Mouse (Mus musculus) heart, embryonic 12.5 days (tissue): Measurements from ENCODE around the gene Ubap1. TPM values are rescaled to one million over a fixed set of nuclear protein-coding genes. Genes with fewer than 3 reads are reported as not detected.

Experiments
- ATAC-seq: fragments of 200-750 bp; cut with Nextera tagmentation; 2 replicates; pipeline ENCODE4 v1.8.0; 2017; ENCODE audit warnings: moderate TSS enrichment, moderate library complexity; ENCODE audit not compliant: insufficient number of reproducible peaks, low FRiP score
- H3K27ac ChIP-seq: fragments of 300-500 bp; sonication (generic); 2 replicates; pipeline ENCODE4 v1.5.1; 2016; ENCODE audit warnings: mild to moderate bottlenecking, moderate library complexity; ENCODE audit not compliant: poor library complexity, severe bottlenecking
- H3K27me3 ChIP-seq: fragments of 300-500 bp; sonication (generic); replicated peaks from 2 replicates; pipeline ENCODE4 v1.6.1; 2016; ENCODE audit warnings: mild to moderate bottlenecking, moderate library complexity
- H3K36me3 ChIP-seq: fragments of 300-500 bp; sonication (generic); 2 replicates; pipeline ENCODE4 v1.6.1; 2016; ENCODE audit warnings: mild to moderate bottlenecking, moderate library complexity
- H3K4me1 ChIP-seq: fragments of 300-500 bp; sonication (generic); replicated peaks from 2 replicates; pipeline ENCODE4 v1.6.1; 2016; ENCODE audit warnings: mild to moderate bottlenecking
- H3K4me2 ChIP-seq: fragments of 300-500 bp; sonication (generic); 2 replicates; pipeline ENCODE4 v1.6.1; 2016; ENCODE audit warnings: mild to moderate bottlenecking, moderate library complexity
- H3K4me3 ChIP-seq: fragments of 300-500 bp; sonication (generic); 2 replicates; pipeline ENCODE4 v1.5.1; 2016; ENCODE audit warnings: mild to moderate bottlenecking
- H3K9ac ChIP-seq: fragments of 300-500 bp; sonication (generic); 2 replicates; pipeline ENCODE4 v1.6.1; 2016; ENCODE audit warnings: mild to moderate bottlenecking, moderate library complexity
- H3K9me3 ChIP-seq: fragments of 300-500 bp; sonication (generic); replicated peaks from 2 replicates; pipeline ENCODE4 v1.6.1; 2016; ENCODE audit warnings: mild to moderate bottlenecking, moderate library complexity
- WGBS: fragments of 180-500 bp; shearing (Covaris S2); methylation state at CpG from one replicate; pipeline ENCODE4 v1.1.7; 2016; 5-methylcytosine and 5-hydroxymethylcytosine counted together
- polyA plus RNA-seq: library from polyadenylated mRNA; unstranded; fragments of >200 nt; fragmentation: Nextera tagmentation; extraction: Ambion mirVana; gene quantifications from 2 replicates; pipeline ENCODE4 v1.2.1, GENCODE M21; 2016

Ubap1 gene
- polyA plus RNA-seq = 53.3 and 55.9 TPM in 2 replicates

GRCm38 (mm10) chr4:41348584-41349198 is at the start of gene Ubap1:
Gene Ubap1, plus strand, starts transcription at chr4:41348996.
- Histone ChIP-seq H3K9me3 (no peaks in the 10 kb centered on the region), H3K4me3 (peak within 1 kb of the TSS; percentile 86), H3K4me2 (peak within 1 kb of the TSS; percentile 82), H3K36me3 (peaks cover 9% of the 10 kb centered on the region; the same call in 1 of the 2 replicates), H3K4me1 (peaks cover 20% of the 10 kb centered on the region), H3K27me3 (no peaks in the 10 kb centered on the region), H3K9ac (peak within 1 kb of the TSS; percentile 95), H3K27ac (peak within 1 kb of the TSS; percentile 97)
- peak; percentile 96 for ATAC-seq
- under 1% methylated on average over 31 of the region's 31 CpGs for WGBS

- H3K36me3 ChIP-seq = peaks cover 67% of the 10 kb centered on the region
- 86% methylated on average over 7 of the region's 7 CpGs for WGBS
These were observed 45.1 kb upstream of the Ubap1 start for GRCm38 (mm10) chr4:41303671-41304070.

GRCm38 (mm10) chr4:41304302-41304701 is 44.5 kb upstream of the Ubap1 start:
- H3K4me2 ChIP-seq = no peak overlapping the region
- WGBS = 51% methylated on average over 3 of the region's 3 CpGs
- H3K4me1 ChIP-seq = peaks cover 5% of the 10 kb centered on the region; the same call in 1 of the 2 replicates
- H3K9me3 ChIP-seq = no peaks in the 10 kb centered on the region
- H3K9ac ChIP-seq = no peak overlapping the region
- H3K27ac ChIP-seq = no peak overlapping the region; the same call in 1 of the 2 replicates
- ATAC-seq = no peak
- H3K36me3 ChIP-seq = peaks cover 68% of the 10 kb centered on the region
- H3K27me3 ChIP-seq = no peaks in the 10 kb centered on the region
- H3K4me3 ChIP-seq = no peak overlapping the region

More at GRCm38 (mm10) chr4:41303671-41304070, 45.1 kb upstream of the Ubap1 start:
- no peak for ATAC-seq
- Histone ChIP-seq H3K9me3 (no peaks in the 10 kb centered on the region), H3K27ac (no peak overlapping the region), H3K27me3 (no peaks in the 10 kb centered on the region), H3K4me3 (no peak overlapping the region), H3K4me1 (peaks cover 5% of the 10 kb centered on the region; the same call in 1 of the 2 replicates), H3K4me2 (no peak overlapping the region), H3K9ac (no peak overlapping the region)

GRCm38 (mm10) chr4:41307406-41307805 is 41.4 kb upstream of the Ubap1 start:
- Histone ChIP-seq H3K27ac (no peak overlapping the region), H3K36me3 (peaks cover 68% of the 10 kb centered on the region), H3K9ac (no peak overlapping the region), H3K27me3 (no peaks in the 10 kb centered on the region), H3K9me3 (no peaks in the 10 kb centered on the region), H3K4me3 (no peak overlapping the region), H3K4me1 (peaks cover 8% of the 10 kb centered on the region), H3K4me2 (no peak overlapping the region)
- ATAC-seq = no peak
- WGBS = 85% methylated on average over 6 of the region's 6 CpGs

- H3K27me3 ChIP-seq = no peaks in the 10 kb centered on the region
- ATAC-seq = no peak
These were observed 37.9 kb upstream of the Ubap1 start for GRCm38 (mm10) chr4:41310567-41311563.

GRCm38 (mm10) chr4:41313722-41314121 is 35.1 kb upstream of the Ubap1 start:
- WGBS = 14% methylated on average over 14 of the region's 14 CpGs
- peak overlapping the region; percentile 96 for H3K9ac ChIP-seq
- peak overlapping the region; percentile 94 for H3K4me2 ChIP-seq
- H3K4me3 ChIP-seq = peak overlapping the region; percentile 94
- H3K27ac ChIP-seq = peak overlapping the region; percentile 95
- H3K4me1 ChIP-seq = peaks cover 15% of the 10 kb centered on the region
- H3K9me3 ChIP-seq = no peaks in the 10 kb centered on the region
- H3K36me3 ChIP-seq = peaks cover 39% of the 10 kb centered on the region
- no peaks in the 10 kb centered on the region for H3K27me3 ChIP-seq
- ATAC-seq = 0 out of 2 replicates have a peak, but pooled peaks have one; percentile 5

More at GRCm38 (mm10) chr4:41310567-41311563, 37.9 kb upstream of the Ubap1 start:
- no peak overlapping the region for H3K27ac ChIP-seq
- H3K4me2 ChIP-seq = no peak overlapping the region
- WGBS = 90% methylated on average over 9 of the region's 9 CpGs
- no peak overlapping the region for H3K9ac ChIP-seq
- H3K36me3 ChIP-seq = peaks cover 53% of the 10 kb centered on the region
- H3K4me3 ChIP-seq = no peak overlapping the region
- H3K9me3 ChIP-seq = no peaks in the 10 kb centered on the region
- peaks cover 15% of the 10 kb centered on the region for H3K4me1 ChIP-seq

GRCm38 (mm10) chr4:41314141-41315129 is 34.4 kb upstream of the Ubap1 start, which contains the start of gene Dcaf12:
Gene Dcaf12, minus strand, starts transcription at chr4:41314889.
- Histone ChIP-seq H3K9me3 (no peaks in the 10 kb centered on the region), H3K4me1 (peaks cover 15% of the 10 kb centered on the region), H3K27ac (peak within 1 kb of the TSS; percentile 95), H3K36me3 (peaks cover 32% of the 10 kb centered on the region), H3K4me2 (peak within 1 kb of the TSS; percentile 94), H3K4me3 (peak within 1 kb of the TSS; percentile 94), H3K9ac (peak within 1 kb of the TSS; percentile 96), H3K27me3 (no peaks in the 10 kb centered on the region)
- peak; percentile 96 for ATAC-seq
- under 1% methylated on average over 70 of the region's 70 CpGs for WGBS

- Histone ChIP-seq H3K4me1 (peaks cover 15% of the 10 kb centered on the region), H3K4me2 (peak overlapping the region; percentile 94), H3K4me3 (peak overlapping the region; percentile 94), H3K9me3 (no peaks in the 10 kb centered on the region), H3K27me3 (no peaks in the 10 kb centered on the region), H3K9ac (peak overlapping the region; percentile 96), H3K36me3 (peaks cover 25% of the 10 kb centered on the region), H3K27ac (peak overlapping the region; percentile 95)
- ATAC-seq = no peak
- WGBS = 52% methylated on average over 8 of the region's 8 CpGs
These were observed 33.6 kb upstream of the Ubap1 start for GRCm38 (mm10) chr4:41315173-41315572.

- H3K9me3 ChIP-seq = no peaks in the 10 kb centered on the region
- 74% methylated on average over 5 of the region's 5 CpGs for WGBS
- ATAC-seq = no peak
- no peaks in the 10 kb centered on the region for H3K36me3 ChIP-seq
- H3K27me3 ChIP-seq = no peaks in the 10 kb centered on the region
- no peak overlapping the region for H3K4me3 ChIP-seq
- H3K9ac ChIP-seq = no peak overlapping the region
- no peak overlapping the region for H3K4me2 ChIP-seq
- no peak overlapping the region for H3K27ac ChIP-seq
- H3K4me1 ChIP-seq = peaks cover 4% of the 10 kb centered on the region
These were observed 30.5 kb upstream of the Ubap1 start for GRCm38 (mm10) chr4:41318267-41318666.

GRCm38 (mm10) chr4:41320971-41321370 is 27.8 kb upstream of the Ubap1 start:
- Histone ChIP-seq H3K9ac (no peak overlapping the region), H3K4me3 (no peak overlapping the region), H3K36me3 (no peaks in the 10 kb centered on the region), H3K9me3 (no peaks in the 10 kb centered on the region), H3K4me1 (no peaks in the 10 kb centered on the region), H3K4me2 (no peak overlapping the region), H3K27ac (no peak overlapping the region), H3K27me3 (no peaks in the 10 kb centered on the region)
- 70% methylated on average over 4 of the region's 4 CpGs for WGBS
- ATAC-seq = no peak
